In the genomic region with DNA sequence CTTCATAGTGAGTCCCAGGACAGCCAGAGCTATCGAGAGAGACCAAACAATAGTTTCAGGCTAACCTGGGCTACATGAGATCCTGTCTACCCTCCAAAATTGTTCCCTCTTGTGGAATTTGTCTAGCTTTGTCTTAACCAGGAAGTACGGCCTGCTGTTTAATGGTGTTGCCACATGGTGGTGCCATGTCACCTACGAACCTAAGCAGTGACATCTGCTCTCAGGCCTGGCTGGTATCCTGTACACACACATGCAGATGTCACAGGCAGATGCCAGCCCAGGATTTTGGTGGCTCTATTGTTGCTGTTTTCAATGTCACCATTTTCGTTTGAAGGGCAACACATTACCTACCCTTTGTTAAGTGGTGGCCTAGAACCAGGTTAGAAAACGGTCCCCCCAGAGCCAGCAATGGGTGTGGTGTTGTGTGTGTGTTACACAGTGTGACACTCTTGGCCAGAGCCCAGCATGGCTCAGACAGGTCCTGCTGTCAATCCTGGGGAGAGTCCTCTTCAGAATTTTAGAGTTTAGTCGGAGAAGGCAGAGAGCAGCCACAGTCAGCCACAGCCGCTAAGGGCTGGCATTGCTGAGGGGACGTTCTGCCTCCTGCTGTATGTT, we compare ENCODE assay signal across 9 mouse cellular contexts. TPM values are rescaled to one million over a fixed set of nuclear protein-coding genes. Genes with fewer than 3 reads are reported as not detected.
A peak's percentile ranks its signal among the peaks of the same experiment; 100 is the strongest.
DNase-seq lines count a peak whose midpoint lies in the region; ATAC-seq and TF ChIP-seq lines count a peak whose summit lies in the region.
"Had no signal": no experiment of that assay in that cellular context is flagged by ENCODE, and none has a peak within 500 bp of the region (broad histone marks: within the 10 kb centered on the region; RNA-seq: fewer than 3 reads in every experiment).

No protein-coding gene starts in this region.

- H3K9me3 ChIP-seq in hindbrain, embryonic 10.5 days, result no peaks in the 10 kb centered on the region
- no peaks in the 10 kb centered on the region for H3K9me3 ChIP-seq in hindbrain, embryonic 13.5 days
- H3K9me3 ChIP-seq in limb, embryonic 14.5 days (ENCODE audit: control insufficient read depth, low read length), result no peaks in the 10 kb centered on the region
- H3K9me3 ChIP-seq: embryonic facial prominence, embryonic 12.5 days had no signal

- no peak for TF ChIP-seq POLR2A in limb, embryonic 14.5 days (IDR thresholded peaks at IDR 0.05; ENCODE audit: borderline replicate concordance, extremely low read depth, insufficient read depth, insufficient read length)
- TF ChIP-seq POLR2A in olfactory bulb, adult 2 months (IDR thresholded peaks at IDR 0.05; ENCODE audit: insufficient read depth, low read depth, low read length), result no peak

- 80% methylated on average over 8 of the region's 8 CpGs for WGBS in hindbrain, embryonic 10.5 days
- WGBS in hindbrain, embryonic 13.5 days, result 81% methylated on average over 8 of the region's 8 CpGs
- WGBS in limb, embryonic 14.5 days, result 79% methylated on average over 8 of the region's 8 CpGs
- 63% methylated on average over 8 of the region's 8 CpGs for WGBS in olfactory bulb, adult 2 months

- no peak overlapping the region for H3K9ac ChIP-seq in hindbrain, embryonic 13.5 days
- H3K9ac ChIP-seq in limb, embryonic 14.5 days (ENCODE audit: low read depth, low read length, severe bottlenecking), result no peak overlapping the region
- H3K9ac ChIP-seq: embryonic facial prominence, embryonic 12.5 days had no signal

- no peaks in the 10 kb centered on the region for H3K4me1 ChIP-seq in hindbrain, embryonic 10.5 days (replicated peaks)
- no peaks in the 10 kb centered on the region for H3K4me1 ChIP-seq in hindbrain, embryonic 13.5 days (replicated peaks)
- no peaks in the 10 kb centered on the region for H3K4me1 ChIP-seq in limb, embryonic 14.5 days (ENCODE audit: control insufficient read depth, insufficient read depth, low read length)
- no peaks in the 10 kb centered on the region for H3K4me1 ChIP-seq in olfactory bulb, adult 2 months (ENCODE audit: control insufficient read depth, insufficient read depth, low read length)
- H3K4me1 ChIP-seq: embryonic facial prominence, embryonic 12.5 days had no signal

- H3K27me3 ChIP-seq in hindbrain, embryonic 10.5 days (ENCODE audit: insufficient read depth, poor library complexity, severe bottlenecking), result no peaks in the 10 kb centered on the region
- H3K27me3 ChIP-seq in hindbrain, embryonic 13.5 days, result no peaks in the 10 kb centered on the region
- H3K27me3 ChIP-seq in limb, embryonic 14.5 days (ENCODE audit: control insufficient read depth, insufficient read depth, low read length), result no peaks in the 10 kb centered on the region
- H3K27me3 ChIP-seq: embryonic facial prominence, embryonic 12.5 days had no signal

- TF ChIP-seq CTCF in olfactory bulb, adult 2 months (IDR thresholded peaks at IDR 0.05; ENCODE audit: insufficient read depth, low read depth, low read length), result 0 out of 2 replicates have a peak, but pooled peaks have one; percentile 14

- H3K27ac ChIP-seq in hindbrain, embryonic 10.5 days, result no peak overlapping the region
- H3K27ac ChIP-seq in hindbrain, embryonic 13.5 days, result no peak overlapping the region; the same call in 1 of the 2 replicates
- no peak overlapping the region for H3K27ac ChIP-seq in limb, embryonic 14.5 days (replicated peaks; ENCODE audit: low read depth, low read length)
- H3K27ac ChIP-seq in olfactory bulb, adult 2 months (ENCODE audit: insufficient read depth, low read depth, low read length), result no peak overlapping the region
- H3K27ac ChIP-seq: embryonic facial prominence, embryonic 12.5 days had no signal

- no peak overlapping the region for H3K4me3 ChIP-seq in hindbrain, embryonic 10.5 days
- no peak overlapping the region for H3K4me3 ChIP-seq in hindbrain, embryonic 13.5 days
- no peak overlapping the region for H3K4me3 ChIP-seq in limb, embryonic 14.5 days (replicated peaks; ENCODE audit: low read length)
- H3K4me3 ChIP-seq in olfactory bulb, adult 2 months (ENCODE audit: insufficient read depth, low read depth, low read length), result no peak overlapping the region
- H3K4me3 ChIP-seq: embryonic facial prominence, embryonic 12.5 days had no signal

- peaks cover 99% of the 10 kb centered on the region for H3K36me3 ChIP-seq in hindbrain, embryonic 10.5 days
- H3K36me3 ChIP-seq in hindbrain, embryonic 13.5 days, result peaks cover 98% of the 10 kb centered on the region
- H3K36me3 ChIP-seq in limb, embryonic 14.5 days (ENCODE audit: control insufficient read depth, insufficient read depth, low read length), result peaks cover 92% of the 10 kb centered on the region

- no peak overlapping the region for H3K4me2 ChIP-seq in hindbrain, embryonic 13.5 days
- H3K4me2 ChIP-seq in limb, embryonic 14.5 days (replicated peaks; ENCODE audit: low read depth, low read length, severe bottlenecking), result no peak overlapping the region
- H3K4me2 ChIP-seq: embryonic facial prominence, embryonic 12.5 days had no signal

- no peak for ATAC-seq in hindbrain, embryonic 13.5 days (ENCODE audit: low FRiP score)
- ATAC-seq in limb, embryonic 14.5 days (ENCODE audit: low FRiP score, low read depth), result no peak

- peak; percentile 49 for DNase-seq in hindbrain, embryonic 10.5 days (ENCODE audit: low spot score)
- peak; percentile 79 for DNase-seq in ES-CJ7 (ENCODE audit: low read depth, low spot score)
- peak; percentile 79 for DNase-seq in embryo, embryonic 10 days (ENCODE audit: low spot score)
- peak; percentile 17 for DNase-seq in limb, embryonic 14.5 days (ENCODE audit: low spot score)
- DNase-seq in urinary bladder, postnatal 25 days (ENCODE audit: low spot score), result no peak
- no peak for DNase-seq in right cerebral cortex, adult 18-20 months

RNA-seq across cellular contexts. Expression of a gene that starts 16.0 kb away (rescaled TPM):
- polyA plus RNA-seq in hindbrain, embryonic 10.5 days (2016; fragmentation: Nextera tagmentation; extraction: Ambion mirVana), result not detected in 2 replicates
- polyA plus RNA-seq in hindbrain, embryonic 13.5 days (2015; fragmentation: Nextera tagmentation; extraction: Ambion mirVana), result not detected in 2 replicates
- polyA plus RNA-seq in limb, embryonic 14.5 days (2012; rRNA removed), result 0.19 and 0.47 TPM in 2 replicates
- polyA plus RNA-seq in limb, embryonic 14.5 days (2014; fragmentation: Nextera tagmentation; extraction: Ambion mirVana), result not detected in 2 replicates
- not detected in 2 replicates for polyA plus RNA-seq in olfactory bulb, adult 2 months (2012; ENCODE audit: insufficient read depth, insufficient read length, low replicate concordance, missing spikeins)
- polyA plus RNA-seq: embryonic facial prominence, embryonic 12.5 days had no signal

RNA-seq across cellular contexts. Expression of a gene that starts 16.5 kb away (rescaled TPM):
- 25.5 and 27.0 TPM in 2 replicates for polyA plus RNA-seq in hindbrain, embryonic 10.5 days (2016; fragmentation: Nextera tagmentation; extraction: Ambion mirVana)
- 20.2 and 21.6 TPM in 2 replicates for polyA plus RNA-seq in hindbrain, embryonic 13.5 days (2015; fragmentation: Nextera tagmentation; extraction: Ambion mirVana)
- polyA plus RNA-seq in limb, embryonic 14.5 days (2012; rRNA removed), result 20.4 and 24.8 TPM in 2 replicates
- 11.2 and 13.8 TPM in 2 replicates for polyA plus RNA-seq in limb, embryonic 14.5 days (2014; fragmentation: Nextera tagmentation; extraction: Ambion mirVana)
- polyA plus RNA-seq in olfactory bulb, adult 2 months (2012; ENCODE audit: insufficient read depth, insufficient read length, low replicate concordance, missing spikeins), result not detected in 2 replicates

RNA-seq across cellular contexts. Expression of a gene that starts 19.2 kb away (rescaled TPM):
- 4.5 and 5.5 TPM in 2 replicates for polyA plus RNA-seq in hindbrain, embryonic 10.5 days (2016; fragmentation: Nextera tagmentation; extraction: Ambion mirVana)
- 6.5 and 6.6 TPM in 2 replicates for polyA plus RNA-seq in hindbrain, embryonic 13.5 days (2015; fragmentation: Nextera tagmentation; extraction: Ambion mirVana)
- polyA plus RNA-seq in limb, embryonic 14.5 days (2012; rRNA removed), result 11.9 and 12.4 TPM in 2 replicates
- polyA plus RNA-seq in limb, embryonic 14.5 days (2014; fragmentation: Nextera tagmentation; extraction: Ambion mirVana), result 2.8 and 3.2 TPM in 2 replicates
- polyA plus RNA-seq in olfactory bulb, adult 2 months (2012; ENCODE audit: insufficient read depth, insufficient read length, low replicate concordance, missing spikeins), result not detected in 2 replicates

RNA-seq across cellular contexts. Expression of a gene that starts 36.2 kb away (rescaled TPM):
- not detected in 2 replicates for polyA plus RNA-seq in hindbrain, embryonic 10.5 days (2016; fragmentation: Nextera tagmentation; extraction: Ambion mirVana)
- polyA plus RNA-seq in hindbrain, embryonic 13.5 days (2015; fragmentation: Nextera tagmentation; extraction: Ambion mirVana), result not detected in 2 replicates
- 0.08 TPM in 1 of 2 replicates, not detected in the other for polyA plus RNA-seq in limb, embryonic 14.5 days (2012; rRNA removed)
- polyA plus RNA-seq in limb, embryonic 14.5 days (2014; fragmentation: Nextera tagmentation; extraction: Ambion mirVana), result not detected in 2 replicates
- not detected in 2 replicates for polyA plus RNA-seq in olfactory bulb, adult 2 months (2012; ENCODE audit: insufficient read depth, insufficient read length, low replicate concordance, missing spikeins)
- polyA plus RNA-seq: embryonic facial prominence, embryonic 12.5 days had no signal

Comparison
In these comparisons a context has a peak if more than half of its experiments do, and no peak if none do; other contexts are left out.
1. DNase-seq: peak in hindbrain, embryonic 10.5 days (single experiment), ES-CJ7 (single experiment), embryo, embryonic 10 days (single experiment) and limb, embryonic 14.5 days (single experiment); none in urinary bladder, postnatal 25 days (single experiment) and right cerebral cortex, adult 18-20 months (single experiment).
2. RNA of a gene that starts 16.5 kb away (polyA plus RNA-seq): 25.5 to 27.0 TPM in hindbrain, embryonic 10.5 days, 11.2 to 24.8 TPM in limb, embryonic 14.5 days and 20.2 to 21.6 TPM in hindbrain, embryonic 13.5 days; not detected in olfactory bulb, adult 2 months; every median in the first group is over 10 times any median in the second.